ENCODE assay signal across 28 mouse cellular contexts in the genomic region with DNA sequence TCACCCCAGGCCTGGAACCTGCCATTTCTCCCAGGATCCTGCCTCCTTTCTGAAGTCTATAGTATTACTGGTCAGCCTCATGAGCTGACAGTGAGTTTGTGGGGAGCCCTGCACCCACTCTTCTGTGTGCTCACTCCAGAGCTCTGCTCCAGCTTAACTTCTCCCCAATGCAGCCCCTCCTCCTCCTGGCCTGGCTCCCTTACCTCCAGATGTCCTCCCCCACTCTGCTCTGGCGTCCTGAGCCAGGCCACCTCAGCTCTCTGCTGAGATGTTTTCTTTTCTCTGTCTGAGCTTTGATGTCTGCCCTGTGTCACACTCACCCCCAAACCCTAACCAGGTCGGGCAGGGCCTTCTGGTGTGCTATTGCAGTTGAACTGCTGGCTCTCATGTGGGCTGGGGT. TPM values are rescaled to one million over a fixed set of nuclear protein-coding genes. Genes with fewer than 3 reads are reported as not detected.
DNase-seq lines count a peak whose midpoint lies in the region; ATAC-seq lines count a peak whose summit lies in the region.
"Had no signal": no experiment of that assay in that cellular context is flagged by ENCODE, and none has a peak within 500 bp of the region (broad histone marks: within the 10 kb centered on the region; RNA-seq: fewer than 3 reads in every experiment).

No protein-coding gene starts in this region.

- H3K4me1 ChIP-seq in forebrain, embryonic 13.5 days, result no peaks in the 10 kb centered on the region
- H3K4me1 ChIP-seq in forebrain, embryonic 12.5 days, result peaks cover 3% of the 10 kb centered on the region; the same call in 1 of the 2 replicates
- H3K4me1 ChIP-seq in kidney, embryonic 15.5 days, result peaks cover 10% of the 10 kb centered on the region
- peaks cover 17% of the 10 kb centered on the region for H3K4me1 ChIP-seq in limb, embryonic 10.5 days
- H3K4me1 ChIP-seq in limb, embryonic 15.5 days, result no peaks in the 10 kb centered on the region
- H3K4me1 ChIP-seq: embryonic facial prominence, embryonic 15.5 days; lung, embryonic 15.5 days; megakaryocyte, embryonic 14.5 days; midbrain, embryonic 15.5 days had no signal

- H3K4me3 ChIP-seq in forebrain, embryonic 13.5 days, result no peak overlapping the region
- no peak overlapping the region for H3K4me3 ChIP-seq in forebrain, embryonic 12.5 days (replicated peaks)
- H3K4me3 ChIP-seq in kidney, embryonic 15.5 days (replicated peaks), result no peak overlapping the region
- no peak overlapping the region for H3K4me3 ChIP-seq in limb, embryonic 10.5 days
- no peak overlapping the region for H3K4me3 ChIP-seq in limb, embryonic 15.5 days
- H3K4me3 ChIP-seq: embryonic facial prominence, embryonic 15.5 days; heart, adult 2 months; hindbrain, embryonic 10.5 days; lung, embryonic 15.5 days; megakaryocyte, embryonic 14.5 days; midbrain, embryonic 15.5 days; myocyte; neural tube, embryonic 13.5 days had no signal

- DNase-seq in kidney, postnatal 25 days, result no peak
- peak; percentile 30 for DNase-seq in limb, embryonic 10.5 days (ENCODE audit: low spot score)
- DNase-seq in left cerebral cortex, adult 8-10 months (ENCODE audit: low spot score in 2 of 2), result no peak
- DNase-seq: B cell, adult 2 months; cerebellum, adult 11 months; cerebellum, adult 9-11 months; gastrocnemius, postnatal 25 days; heart, adult 2 months; kidney, postnatal 4 days; lung, postnatal 36 days; thymus, postnatal 14 days had no signal

- no peaks in the 10 kb centered on the region for H3K27me3 ChIP-seq in forebrain, embryonic 13.5 days
- H3K27me3 ChIP-seq in forebrain, embryonic 12.5 days, result no peaks in the 10 kb centered on the region
- no peaks in the 10 kb centered on the region for H3K27me3 ChIP-seq in kidney, embryonic 15.5 days
- no peaks in the 10 kb centered on the region for H3K27me3 ChIP-seq in limb, embryonic 10.5 days (ENCODE audit: low read depth, poor library complexity, severe bottlenecking)
- H3K27me3 ChIP-seq in limb, embryonic 15.5 days, result no peaks in the 10 kb centered on the region
- H3K27me3 ChIP-seq: embryonic facial prominence, embryonic 15.5 days; lung, embryonic 15.5 days; midbrain, embryonic 15.5 days; neural tube, embryonic 13.5 days; Patski had no signal

- WGBS in forebrain, embryonic 13.5 days, result 20% methylated on average over 2 of the region's 2 CpGs
- WGBS in forebrain, embryonic 12.5 days, result 14% methylated on average over 2 of the region's 2 CpGs
- WGBS in kidney, embryonic 15.5 days, result 10% methylated on average over 2 of the region's 2 CpGs
- 6% methylated on average over 2 of the region's 2 CpGs for WGBS in limb, embryonic 10.5 days
- WGBS in limb, embryonic 15.5 days, result 8% methylated on average over 2 of the region's 2 CpGs

- no peak overlapping the region for H3K4me2 ChIP-seq in forebrain, embryonic 13.5 days
- no peak overlapping the region for H3K4me2 ChIP-seq in forebrain, embryonic 12.5 days
- H3K4me2 ChIP-seq in kidney, embryonic 15.5 days, result no peak overlapping the region
- H3K4me2 ChIP-seq in limb, embryonic 15.5 days, result no peak overlapping the region
- H3K4me2 ChIP-seq: embryonic facial prominence, embryonic 15.5 days; lung, embryonic 15.5 days; midbrain, embryonic 15.5 days; neural tube, embryonic 13.5 days had no signal

- no peak for ATAC-seq in forebrain, embryonic 13.5 days
- no peak for ATAC-seq in forebrain, embryonic 12.5 days (ENCODE audit: low FRiP score)
- ATAC-seq in kidney, embryonic 15.5 days (replicated peaks; ENCODE audit: low FRiP score), result peak; percentile 52; the same call in 1 of the 2 replicates
- 0 out of 2 replicates have a peak, but pooled peaks have one; percentile 44 for ATAC-seq in limb, embryonic 15.5 days (ENCODE audit: insufficient number of reproducible peaks, low FRiP score, low TSS enrichment, low read depth)
- ATAC-seq: hindbrain, embryonic 16.5 days; intestine, postnatal 0 days; midbrain, embryonic 15.5 days; Patski had no signal

- no peak overlapping the region for H3K27ac ChIP-seq in forebrain, embryonic 13.5 days
- no peak overlapping the region for H3K27ac ChIP-seq in forebrain, embryonic 12.5 days
- no peak overlapping the region for H3K27ac ChIP-seq in kidney, embryonic 15.5 days
- H3K27ac ChIP-seq in limb, embryonic 10.5 days, result peak overlapping the region; percentile 42
- H3K27ac ChIP-seq in limb, embryonic 15.5 days, result no peak overlapping the region
- H3K27ac ChIP-seq: embryonic facial prominence, embryonic 15.5 days; heart, adult 2 months; hindbrain, embryonic 10.5 days; liver, embryonic 14.5 days; lung, embryonic 15.5 days; midbrain, embryonic 15.5 days; neural tube, embryonic 13.5 days had no signal

- H3K9me3 ChIP-seq in forebrain, embryonic 13.5 days (replicated peaks), result no peaks in the 10 kb centered on the region
- H3K9me3 ChIP-seq in forebrain, embryonic 12.5 days, result 0 out of 2 replicates have a peak, but pooled peaks cover 2% of the 10 kb centered on the region
- H3K9me3 ChIP-seq in kidney, embryonic 15.5 days (replicated peaks), result no peaks in the 10 kb centered on the region
- H3K9me3 ChIP-seq in limb, embryonic 10.5 days (replicated peaks), result no peaks in the 10 kb centered on the region
- no peaks in the 10 kb centered on the region for H3K9me3 ChIP-seq in limb, embryonic 15.5 days
- H3K9me3 ChIP-seq: embryonic facial prominence, embryonic 15.5 days; lung, embryonic 15.5 days; megakaryocyte, embryonic 14.5 days; midbrain, embryonic 15.5 days; neural tube, embryonic 13.5 days had no signal

- H3K9ac ChIP-seq in forebrain, embryonic 13.5 days, result 0 out of 2 replicates have a peak overlapping the region, but pooled peaks have one; percentile 21
- no peak overlapping the region for H3K9ac ChIP-seq in forebrain, embryonic 12.5 days
- no peak overlapping the region for H3K9ac ChIP-seq in kidney, embryonic 15.5 days
- no peak overlapping the region for H3K9ac ChIP-seq in limb, embryonic 15.5 days
- H3K9ac ChIP-seq: embryonic facial prominence, embryonic 15.5 days; liver, embryonic 14.5 days; lung, embryonic 15.5 days; midbrain, embryonic 15.5 days; neural tube, embryonic 13.5 days had no signal

- H3K36me3 ChIP-seq in forebrain, embryonic 13.5 days (ENCODE audit: poor library complexity, severe bottlenecking), result no peaks in the 10 kb centered on the region
- no peaks in the 10 kb centered on the region for H3K36me3 ChIP-seq in forebrain, embryonic 12.5 days (replicated peaks)
- H3K36me3 ChIP-seq in kidney, embryonic 15.5 days, result no peaks in the 10 kb centered on the region
- no peaks in the 10 kb centered on the region for H3K36me3 ChIP-seq in limb, embryonic 10.5 days
- H3K36me3 ChIP-seq in limb, embryonic 15.5 days, result no peaks in the 10 kb centered on the region
- H3K36me3 ChIP-seq: embryonic facial prominence, embryonic 15.5 days; G1E; hindbrain, embryonic 10.5 days; lung, embryonic 15.5 days; midbrain, embryonic 15.5 days; neural tube, embryonic 13.5 days had no signal

RNA-seq across cellular contexts. Expression of gene Arhgap8, which starts 24.5 kb away (rescaled TPM):
- 0.11 and 0.34 TPM in 2 replicates for polyA plus RNA-seq in forebrain, embryonic 13.5 days (2015; fragmentation: Nextera tagmentation; extraction: Ambion mirVana)
- polyA plus RNA-seq in forebrain, embryonic 12.5 days (2016; fragmentation: Nextera tagmentation; extraction: Ambion mirVana), result 0.60 and 1.1 TPM in 2 replicates
- 7.9 and 10.3 TPM in 2 replicates for polyA plus RNA-seq in kidney, embryonic 15.5 days (2015; fragmentation: Nextera tagmentation; extraction: Ambion mirVana)
- 3.5 and 4.1 TPM in 2 replicates for polyA plus RNA-seq in limb, embryonic 10.5 days (2016; fragmentation: Nextera tagmentation; extraction: Ambion mirVana)
- polyA plus RNA-seq in limb, embryonic 15.5 days (2015; fragmentation: Nextera tagmentation; extraction: Ambion mirVana), result 6.1 and 6.6 TPM in 2 replicates
- total RNA-seq in left cerebral cortex, adult 8-10 months (2022), result under 1 TPM in 2 of 4 experiments, not detected in 2; 0.26 to 0.28 TPM
- total RNA-seq: common myeloid progenitor, adult 5-6 weeks; G1E had no signal
- polyA plus RNA-seq: G1E, myocyte had no signal

Comparison
In these comparisons a context has a peak if more than half of its experiments do, and no peak if none do; other contexts are left out.
1. ATAC-seq: peak in kidney, embryonic 15.5 days (single experiment) and limb, embryonic 15.5 days (single experiment); none in forebrain, embryonic 13.5 days (single experiment) and forebrain, embryonic 12.5 days (single experiment).